Mouse (Mus musculus): ENCODE results near the gene Rnf181. TPM values are rescaled to one million over a fixed set of nuclear protein-coding genes. Genes with fewer than 3 reads are reported as not detected.

Gene Rnf181
- polyA plus RNA-seq, 1 experiment from 2014 or later, result 208 TPM

DNA sequence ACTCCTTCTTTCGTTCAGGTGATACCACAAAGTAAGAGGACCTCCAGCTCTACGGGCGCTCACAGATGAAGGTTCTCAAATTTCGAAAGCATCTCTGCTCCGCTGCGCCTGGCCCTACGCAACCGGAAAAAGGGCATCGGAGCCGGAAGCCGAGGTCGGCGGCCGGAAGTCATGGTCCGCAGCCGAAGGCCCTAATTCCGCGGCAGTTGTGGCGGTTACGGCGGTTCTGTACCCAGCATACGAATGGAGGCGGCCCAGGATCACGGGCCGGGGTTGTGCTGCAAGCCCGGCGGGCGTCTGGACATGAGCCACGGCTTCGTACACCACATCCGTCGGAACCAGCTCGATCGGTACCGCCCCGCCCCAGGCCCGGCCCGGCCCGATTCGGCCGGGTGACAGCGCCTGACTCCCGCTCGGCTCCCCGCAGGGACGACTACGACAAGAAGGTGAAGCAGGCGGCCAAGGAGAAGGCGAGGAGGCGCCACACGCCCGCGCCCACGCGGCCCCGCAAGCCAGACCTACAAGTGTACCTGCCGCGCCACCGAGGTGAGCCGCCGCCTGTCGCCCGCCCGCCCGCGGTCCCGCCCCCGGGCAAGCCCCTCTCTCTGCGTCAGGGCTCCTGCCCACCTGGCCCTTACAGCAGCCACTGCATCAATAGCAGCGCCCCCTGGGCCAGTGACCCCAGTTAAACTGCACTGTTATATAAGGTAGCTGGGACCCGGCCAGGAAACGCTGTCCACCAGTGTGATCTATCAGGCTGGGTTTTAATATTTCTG lies 19.4 kb downstream of the Rnf181 start, which contains the start of gene 0610030E20Rik:
Gene 0610030E20Rik (plus strand): TSS at position 152 of the 776 bp plus-strand sequence.
- ATAC-seq (peak; percentile 66), DNase-seq (ENCODE audit: low spot score) (peak; percentile 78)
- Histone ChIP-seq H3K4me3 (ENCODE audit: low read depth, low read length) (peak within 1 kb of the TSS; percentile 62), H3K9me3 (ENCODE audit: low read length) (no peaks in the 10 kb centered on the region), H3K4me1 (ENCODE audit: insufficient read depth, low read depth, low read length) (peaks cover 10% of the 10 kb centered on the region; the same call in 1 of the 2 replicates), H3K4me2 (replicated peaks; ENCODE audit: low read depth, low read length) (peak within 1 kb of the TSS; percentile 86), H3K27me3 (replicated peaks; ENCODE audit: insufficient read depth, low read length) (no peaks in the 10 kb centered on the region), H3K27ac (ENCODE audit: low read length) (peak within 1 kb of the TSS; percentile 92), H3K9ac (replicated peaks; ENCODE audit: low read depth) (peak within 1 kb of the TSS; percentile 86), H3K36me3 (ENCODE audit: insufficient read depth, low read length) (no peaks in the 10 kb centered on the region)
- TF ChIP-seq EP300 (IDR thresholded peaks at IDR 0.05) (peak; percentile 29; the same call in 1 of the 2 replicates), CTCF (IDR thresholded peaks at IDR 0.05) (peak; percentile 41)
- WGBS, result under 1% methylated on average over 57 of the region's 72 CpGs

DNA sequence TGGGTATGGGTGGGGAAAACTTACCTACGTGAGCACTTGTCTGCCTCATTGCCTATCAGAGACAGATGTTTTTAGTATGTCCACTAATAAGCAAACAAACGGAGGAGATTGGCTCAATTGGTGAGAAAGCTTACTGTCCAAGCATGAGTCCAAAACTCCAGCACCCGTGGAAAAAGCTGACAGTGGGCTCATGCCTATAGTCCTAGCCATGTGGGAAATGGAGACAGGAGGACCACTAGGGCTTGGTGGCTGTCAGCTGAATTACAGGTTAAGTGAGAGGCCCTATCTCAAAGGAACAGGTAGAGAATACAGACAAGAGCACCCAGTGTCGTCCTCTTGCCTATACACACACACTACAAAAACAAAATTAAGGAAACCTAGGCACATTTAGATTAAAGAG lies 20.5 kb downstream of the Rnf181 start:
- DNase-seq (ENCODE audit: low spot score) (no peak), ATAC-seq (no peak)
- no peak for TF ChIP-seq EP300 (IDR thresholded peaks at IDR 0.05)
- 0 out of 2 replicates have a peak, but pooled peaks have one; percentile 8 for TF ChIP-seq CTCF (IDR thresholded peaks at IDR 0.05)
- peaks cover 10% of the 10 kb centered on the region; the same call in 1 of the 2 replicates for H3K4me1 ChIP-seq (ENCODE audit: insufficient read depth, low read depth, low read length)
- H3K36me3 ChIP-seq (ENCODE audit: insufficient read depth, low read length), result no peaks in the 10 kb centered on the region
- H3K4me3 ChIP-seq (ENCODE audit: low read depth, low read length), result no peak overlapping the region
- H3K27me3 ChIP-seq (replicated peaks; ENCODE audit: insufficient read depth, low read length), result no peaks in the 10 kb centered on the region
- H3K4me2 ChIP-seq (replicated peaks; ENCODE audit: low read depth, low read length), result no peak overlapping the region
- WGBS, result 74% methylated on average over 4 of the region's 4 CpGs
- H3K27ac ChIP-seq (ENCODE audit: low read length), result no peak overlapping the region
- H3K9me3 ChIP-seq (ENCODE audit: low read length), result no peaks in the 10 kb centered on the region
- no peak overlapping the region for H3K9ac ChIP-seq (replicated peaks; ENCODE audit: low read depth)

DNA sequence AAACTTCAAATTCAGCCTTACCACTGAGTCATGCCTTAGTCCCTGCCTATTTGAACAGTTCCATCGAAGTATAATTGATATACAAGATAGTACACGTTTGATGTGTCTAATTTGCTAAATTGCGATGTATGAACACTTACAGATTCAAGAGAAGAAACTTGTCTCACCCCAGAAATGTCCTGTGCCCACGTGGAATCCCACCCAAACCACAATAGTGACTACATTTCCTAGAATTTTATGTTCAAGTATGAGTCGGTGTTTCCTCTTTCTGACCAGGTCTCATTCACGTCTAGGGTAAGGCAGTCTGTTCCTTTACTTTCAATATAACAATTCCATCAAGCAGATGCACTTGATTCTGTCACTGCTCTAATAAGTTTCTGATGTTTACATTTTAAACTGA lies 21.1 kb downstream of the Rnf181 start:
- no peak overlapping the region for H3K4me3 ChIP-seq (ENCODE audit: low read depth, low read length)
- H3K27ac ChIP-seq (ENCODE audit: low read length), result no peak overlapping the region
- no peaks in the 10 kb centered on the region for H3K36me3 ChIP-seq (ENCODE audit: insufficient read depth, low read length)
- H3K4me2 ChIP-seq (replicated peaks; ENCODE audit: low read depth, low read length), result no peak overlapping the region; the same call in 1 of the 2 replicates
- ATAC-seq, result no peak
- TF ChIP-seq EP300 (IDR thresholded peaks at IDR 0.05) (no peak), CTCF (IDR thresholded peaks at IDR 0.05) (no peak)
- H3K27me3 ChIP-seq (replicated peaks; ENCODE audit: insufficient read depth, low read length), result no peaks in the 10 kb centered on the region
- H3K4me1 ChIP-seq (ENCODE audit: insufficient read depth, low read depth, low read length), result peaks cover 10% of the 10 kb centered on the region; the same call in 1 of the 2 replicates
- H3K9ac ChIP-seq (replicated peaks; ENCODE audit: low read depth), result no peak overlapping the region
- no peaks in the 10 kb centered on the region for H3K9me3 ChIP-seq (ENCODE audit: low read length)
- no peak for DNase-seq (ENCODE audit: low spot score)
- 46% methylated on average over 6 of the region's 6 CpGs for WGBS

DNA sequence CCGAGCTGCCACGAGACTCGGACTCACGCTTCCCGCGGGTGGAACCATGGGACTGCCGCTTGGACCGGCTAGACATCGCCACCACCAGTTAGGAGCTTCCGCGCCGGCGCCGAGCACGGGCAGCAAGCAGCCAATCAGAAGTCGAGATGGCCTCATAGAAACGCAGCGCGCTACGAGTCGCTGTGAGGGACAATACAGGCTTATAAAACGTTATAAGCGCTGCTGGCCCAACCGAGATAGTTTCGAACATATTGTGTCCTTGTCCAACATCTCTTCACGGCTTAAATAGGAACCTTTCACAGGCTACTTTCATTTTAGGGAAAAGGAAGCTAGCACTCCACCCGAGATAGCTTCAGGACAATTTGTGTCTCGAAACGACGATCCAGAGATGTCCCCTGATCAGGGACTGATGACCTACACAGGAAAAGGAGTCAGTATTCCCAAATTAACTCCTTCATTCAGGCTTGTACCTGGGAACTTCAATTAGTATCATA lies 21.6 kb downstream of the Rnf181 start, which contains the start of gene Usp39:
Gene Usp39 (minus strand): TSS at position 111 of the 494 bp plus-strand sequence.
- Histone ChIP-seq H3K4me1 (ENCODE audit: insufficient read depth, low read depth, low read length) (peaks cover 10% of the 10 kb centered on the region; the same call in 1 of the 2 replicates), H3K27me3 (replicated peaks; ENCODE audit: insufficient read depth, low read length) (no peaks in the 10 kb centered on the region), H3K9ac (replicated peaks; ENCODE audit: low read depth) (peak within 1 kb of the TSS; percentile 85), H3K9me3 (ENCODE audit: low read length) (no peaks in the 10 kb centered on the region), H3K4me2 (replicated peaks; ENCODE audit: low read depth, low read length) (peak within 1 kb of the TSS; percentile 77), H3K4me3 (ENCODE audit: low read depth, low read length) (peak within 1 kb of the TSS; percentile 91), H3K27ac (ENCODE audit: low read length) (peak within 1 kb of the TSS; percentile 90), H3K36me3 (ENCODE audit: insufficient read depth, low read length) (no peaks in the 10 kb centered on the region)
- DNase-seq (ENCODE audit: low spot score) (peak; percentile 97), ATAC-seq (peak; percentile 86)
- 3% methylated on average over 30 of the region's 30 CpGs for WGBS
- TF ChIP-seq EP300 (IDR thresholded peaks at IDR 0.05) (no peak), CTCF (IDR thresholded peaks at IDR 0.05) (peak; percentile 25; the same call in 1 of the 2 replicates)

DNA sequence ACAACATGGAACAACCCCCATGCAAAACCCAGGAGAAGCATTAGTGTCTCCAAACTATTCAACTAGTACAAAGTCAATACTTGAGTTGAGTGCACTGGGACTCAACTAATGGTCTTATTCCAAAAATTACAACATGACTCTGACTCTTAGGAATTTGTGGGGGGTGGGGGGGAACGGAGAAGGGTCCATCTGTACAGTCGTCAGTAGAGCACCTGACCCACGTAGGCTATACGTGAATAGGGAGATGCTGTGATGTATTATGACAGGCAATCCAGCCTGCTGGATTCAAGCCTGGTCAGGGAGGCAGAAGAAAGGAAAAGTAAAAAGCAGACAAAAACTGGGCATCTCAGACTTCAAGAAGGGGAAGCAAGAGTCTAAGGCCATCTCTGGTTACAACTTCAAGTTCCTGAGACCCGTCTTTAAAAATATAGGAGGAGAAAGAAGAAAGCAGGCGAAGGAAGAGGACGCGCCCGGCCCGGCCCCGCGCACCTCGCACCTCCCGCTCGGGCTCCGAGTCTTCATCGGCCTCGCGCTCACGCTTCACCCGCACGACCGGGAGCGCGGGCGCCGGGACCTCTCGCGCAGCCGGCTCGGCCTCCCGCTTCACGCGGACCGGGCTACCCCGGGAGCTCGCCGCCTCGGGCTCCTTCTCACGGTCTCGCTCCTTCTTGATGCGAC lies 22.2 kb downstream of the Rnf181 start:
- peak overlapping the region; percentile 77 for H3K4me2 ChIP-seq (replicated peaks; ENCODE audit: low read depth, low read length)
- H3K36me3 ChIP-seq (ENCODE audit: insufficient read depth, low read length), result 0 out of 2 replicates have a peak, but pooled peaks cover 2% of the 10 kb centered on the region
- no peak for TF ChIP-seq CTCF (IDR thresholded peaks at IDR 0.05)
- no peak for TF ChIP-seq EP300 (IDR thresholded peaks at IDR 0.05)
- DNase-seq (ENCODE audit: low spot score), result peak; percentile 64
- H3K27me3 ChIP-seq (replicated peaks; ENCODE audit: insufficient read depth, low read length), result no peaks in the 10 kb centered on the region
- H3K9ac ChIP-seq (replicated peaks; ENCODE audit: low read depth), result peak overlapping the region; percentile 85
- WGBS, result 0% methylated on average over 36 of the region's 42 CpGs
- peak; percentile 51 for ATAC-seq
- H3K4me3 ChIP-seq (ENCODE audit: low read depth, low read length), result peak overlapping the region; percentile 91
- no peaks in the 10 kb centered on the region for H3K9me3 ChIP-seq (ENCODE audit: low read length)
- peak overlapping the region; percentile 90 for H3K27ac ChIP-seq (ENCODE audit: low read length)
- peaks cover 10% of the 10 kb centered on the region; the same call in 1 of the 2 replicates for H3K4me1 ChIP-seq (ENCODE audit: insufficient read depth, low read depth, low read length)

DNA sequence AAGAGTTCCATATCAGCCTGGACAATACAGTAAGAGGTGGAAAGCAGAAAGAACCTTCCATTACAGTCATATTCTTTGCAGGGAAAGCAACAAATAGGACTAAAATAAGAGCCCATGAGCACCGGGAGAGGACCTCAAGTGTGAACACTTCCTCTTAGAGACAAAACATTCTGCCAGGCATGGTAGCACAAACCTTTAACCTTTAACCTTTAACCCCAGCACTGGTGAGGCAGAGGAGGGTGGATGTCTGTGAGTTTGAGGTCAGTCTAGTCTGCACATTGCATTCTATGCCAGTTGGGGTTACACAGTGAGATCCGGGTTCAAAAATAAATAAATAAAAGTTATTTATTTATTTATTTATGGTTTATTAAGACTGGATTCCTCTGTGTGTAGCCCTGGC lies 26.3 kb downstream of the Rnf181 start:
- H3K9ac ChIP-seq (replicated peaks; ENCODE audit: low read depth), result no peak overlapping the region
- no peaks in the 10 kb centered on the region for H3K9me3 ChIP-seq (ENCODE audit: low read length)
- H3K4me1 ChIP-seq (ENCODE audit: insufficient read depth, low read depth, low read length), result peaks cover 6% of the 10 kb centered on the region; the same call in 1 of the 2 replicates
- ATAC-seq (no peak), DNase-seq (ENCODE audit: low spot score) (no peak)
- H3K36me3 ChIP-seq (ENCODE audit: insufficient read depth, low read length), result peaks cover 31% of the 10 kb centered on the region
- H3K4me2 ChIP-seq (replicated peaks; ENCODE audit: low read depth, low read length), result no peak overlapping the region
- WGBS, result 49% methylated on average over 2 of the region's 2 CpGs
- no peak overlapping the region for H3K27ac ChIP-seq (ENCODE audit: low read length)
- no peak overlapping the region for H3K4me3 ChIP-seq (ENCODE audit: low read depth, low read length)
- TF ChIP-seq EP300 (IDR thresholded peaks at IDR 0.05), result no peak
- no peak for TF ChIP-seq CTCF (IDR thresholded peaks at IDR 0.05)
- H3K27me3 ChIP-seq (replicated peaks; ENCODE audit: insufficient read depth, low read length), result no peaks in the 10 kb centered on the region

Measured in lung, postnatal 0 days (tissue).